Mouse (Mus musculus): Measurements from ENCODE around the gene Flot2.

DNA sequence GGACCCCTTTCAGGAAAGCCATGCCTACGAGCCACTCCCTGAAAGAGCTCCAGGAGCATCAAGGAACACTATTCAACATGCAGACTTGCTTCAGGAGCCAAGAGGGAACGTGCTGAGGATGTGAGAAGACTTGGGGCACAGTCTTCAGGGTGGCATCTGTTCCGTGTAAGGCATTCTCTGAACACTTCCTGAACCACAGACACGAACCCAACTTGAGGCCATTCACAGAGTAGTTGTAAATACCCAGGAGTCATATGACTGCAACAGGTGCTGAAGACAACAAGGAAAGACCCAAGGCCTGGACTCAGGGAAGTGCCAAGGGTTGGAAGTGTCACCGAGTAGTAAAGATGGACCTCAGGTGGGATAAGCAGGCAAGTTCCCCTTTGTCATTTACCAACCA, 29.8 kb downstream of the Flot2 start:
- no peak for TF ChIP-seq CTCF (IDR thresholded peaks at IDR 0.05; ENCODE audit: low read depth)
- TF ChIP-seq EP300 (IDR thresholded peaks at IDR 0.05; ENCODE audit: low read depth) = no peak

Measured in heart, postnatal 0 days (tissue).